Mouse (Mus musculus): ENCODE results near the gene Glipr1l1. TPM values are rescaled to one million over a fixed set of nuclear protein-coding genes. Genes with fewer than 3 reads are reported as not detected.

Gene Glipr1l1
- polyA plus RNA-seq (2017; shearing (Covaris generic)) = not detected

GRCm38 (mm10) chr10:112059702-112060582 lies at the start of gene Glipr1l1:
TSS of gene Glipr1l1 (plus strand) at chr10:112060189.

GRCm38 (mm10) chr10:112083157-112083556 lies 23.2 kb downstream of the Glipr1l1 start, which contains the start of gene Glipr1l2:
TSS of gene Glipr1l2 (plus strand) at chr10:112083354.

Other genes with a start within 250 kb of the Glipr1l1 start
- 57.6 TPM for gene Krr1, start 87.5 kb upstream of the Glipr1l1 start, polyA plus RNA-seq (2017; shearing (Covaris generic))
- 132 TPM for gene Glipr1, start 57.6 kb upstream of the Glipr1l1 start, polyA plus RNA-seq (2017; shearing (Covaris generic))
- not detected for gene Glipr1l2, start 23.2 kb downstream of the Glipr1l1 start, polyA plus RNA-seq (2017; shearing (Covaris generic))
- gene Glipr1l3, start 100.1 kb downstream of the Glipr1l1 start, polyA plus RNA-seq (2017; shearing (Covaris generic)) = not detected
- gene Caps2, start 103.4 kb downstream of the Glipr1l1 start, polyA plus RNA-seq (2017; shearing (Covaris generic)) = 0.86 TPM
- gene Kcnc2, start 210.9 kb downstream of the Glipr1l1 start, polyA plus RNA-seq (2017; shearing (Covaris generic)) = not detected

Measured in CD4-positive, CD25-positive, alpha-beta regulatory T cell, adult 9 weeks (primary cell).